Mouse (Mus musculus) erythroblast, embryonic 14.5 days (primary cell): ENCODE measurements around the gene Col1a1.

Source experiments
- GATA1 ChIP-seq: IDR thresholded peaks from 2 replicates; pipeline ENCODE4 v1.6.1; 2012; ENCODE audit warnings: low read length, inconsistent platforms, mixed read lengths
- TAL1 ChIP-seq: IDR thresholded peaks from 3 replicates; pipeline ENCODE4 v1.6.1; 2012; ENCODE audit warnings: low read length, inconsistent platforms, mixed read lengths

DNA sequence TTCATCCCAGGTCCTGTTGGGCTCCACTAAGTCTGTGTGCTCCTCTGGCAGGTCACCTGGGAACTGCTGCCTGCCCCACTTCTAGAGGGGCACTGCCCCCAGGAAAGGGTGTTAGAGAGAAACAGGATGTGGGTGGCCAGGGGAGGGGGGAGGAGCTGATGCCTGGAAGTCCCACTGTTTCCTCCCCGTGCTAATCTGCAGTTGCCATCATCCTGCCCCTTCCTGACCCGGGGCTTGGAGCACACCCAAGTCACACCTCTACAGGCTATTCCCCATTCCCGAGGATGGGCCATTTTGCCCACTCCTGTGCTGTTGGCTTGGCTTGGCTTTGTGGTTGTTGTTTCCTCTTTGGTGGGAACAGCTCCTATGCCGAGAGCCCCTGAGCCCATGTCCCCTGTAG, 64.5 kb downstream of the Col1a1 start:
- no peak for TF ChIP-seq GATA1
- no peak for TF ChIP-seq TAL1
